Mouse (Mus musculus) liver, postnatal 0 days (tissue): Measurements from ENCODE around the gene Cryba4.

Source experiments
- CTCF ChIP-seq: sonication (generic); IDR thresholded peaks from 2 replicates; pipeline ENCODE4 v1.5.1; 2016; ENCODE audit warnings: antibody characterized with exemption, low read depth
- EP300 ChIP-seq: IDR thresholded peaks from 2 replicates; pipeline ENCODE4 v1.6.1; 2016; ENCODE audit warnings: antibody characterized with exemption, low read depth, mild to moderate bottlenecking

- TF ChIP-seq EP300 (no peak), CTCF (no peak)
Measured at GRCm38 (mm10) chr5:112282123-112282779, 29.9 kb upstream of the Cryba4 start.
